Mouse (Mus musculus) stomach, postnatal 0 days (tissue): Measurements from ENCODE around the gene Fgf9. TPM values are rescaled to one million over a fixed set of nuclear protein-coding genes. Genes with fewer than 3 reads are reported as not detected.
A peak's percentile ranks its signal among the peaks of the same experiment; 100 is the strongest.

Experiments
- ATAC-seq: fragments of 200-750 bp; cut with Nextera tagmentation; 2 replicates; pipeline ENCODE4 v1.8.0; 2017; ENCODE audit not compliant: low FRiP score, low TSS enrichment
- DNase-seq: peaks from one replicate; pipeline ENCODE4 v3.0.0-alpha.2; 2016; ENCODE audit warnings: low spot score
- H3K27ac ChIP-seq: fragments of 300-500 bp; sonication (generic); replicated peaks from 2 replicates; pipeline ENCODE4 v1.5.1; 2014; ENCODE audit warnings: mild to moderate bottlenecking, control low read depth
- H3K27me3 ChIP-seq: fragments of 300-500 bp; sonication (generic); 2 replicates; pipeline ENCODE4 v1.6.1; 2014; ENCODE audit warnings: low read length; ENCODE audit not compliant: control insufficient read depth, insufficient read depth
- H3K36me3 ChIP-seq: fragments of 300-500 bp; sonication (generic); 2 replicates; pipeline ENCODE4 v1.6.1; 2014; ENCODE audit warnings: low read length, mixed read lengths; ENCODE audit not compliant: control insufficient read depth, insufficient read depth
- H3K4me1 ChIP-seq: fragments of 300-500 bp; sonication (generic); replicated peaks from 2 replicates; pipeline ENCODE4 v1.6.1; 2014; ENCODE audit warnings: antibody characterized with exemption; ENCODE audit not compliant: control insufficient read depth, insufficient read depth
- H3K4me2 ChIP-seq: fragments of 300-500 bp; sonication (generic); replicated peaks from 2 replicates; pipeline ENCODE4 v1.6.1; 2014; ENCODE audit warnings: low read depth, mild to moderate bottlenecking, control low read depth, moderate library complexity
- H3K4me3 ChIP-seq: fragments of 300-500 bp; sonication (generic); 2 replicates; pipeline ENCODE4 v1.5.1; 2014; ENCODE audit warnings: low read depth, low read length, control low read depth
- H3K9ac ChIP-seq: fragments of 300-500 bp; sonication (generic); 2 replicates; pipeline ENCODE4 v1.6.1; 2014; ENCODE audit warnings: mild to moderate bottlenecking, low read length, control low read depth, mixed read lengths
- H3K9me3 ChIP-seq: fragments of 300-500 bp; sonication (generic); 2 replicates; pipeline ENCODE4 v1.6.1; 2016; ENCODE audit warnings: low read length; ENCODE audit not compliant: control insufficient read depth
- CTCF ChIP-seq: IDR thresholded peaks from 2 replicates; pipeline ENCODE4 v1.5.1; 2016; ENCODE audit warnings: antibody characterized with exemption, low read depth, mild to moderate bottlenecking, moderate library complexity
- EP300 ChIP-seq: optimal IDR thresholded peaks from 2 replicates; pipeline ENCODE3; 2016; ENCODE audit warnings: antibody characterized with exemption
- WGBS: fragments of 180-500 bp; shearing (Covaris S2); extraction: QIAGEN DNeasy Blood & Tissue Kit; methylation state at CpG from one replicate; pipeline ENCODE4 v1.1.7; 2014; 5-methylcytosine and 5-hydroxymethylcytosine counted together
- polyA plus RNA-seq: library from polyadenylated mRNA; unstranded; fragments of >200 nt; fragmentation: Nextera tagmentation; extraction: Ambion mirVana; gene quantifications from 2 replicates; pipeline ENCODE4 v1.2.1, GENCODE M21; 2015

Gene Fgf9
- polyA plus RNA-seq, 1 experiment from 2014 or later: 5.9 TPM

DNA sequence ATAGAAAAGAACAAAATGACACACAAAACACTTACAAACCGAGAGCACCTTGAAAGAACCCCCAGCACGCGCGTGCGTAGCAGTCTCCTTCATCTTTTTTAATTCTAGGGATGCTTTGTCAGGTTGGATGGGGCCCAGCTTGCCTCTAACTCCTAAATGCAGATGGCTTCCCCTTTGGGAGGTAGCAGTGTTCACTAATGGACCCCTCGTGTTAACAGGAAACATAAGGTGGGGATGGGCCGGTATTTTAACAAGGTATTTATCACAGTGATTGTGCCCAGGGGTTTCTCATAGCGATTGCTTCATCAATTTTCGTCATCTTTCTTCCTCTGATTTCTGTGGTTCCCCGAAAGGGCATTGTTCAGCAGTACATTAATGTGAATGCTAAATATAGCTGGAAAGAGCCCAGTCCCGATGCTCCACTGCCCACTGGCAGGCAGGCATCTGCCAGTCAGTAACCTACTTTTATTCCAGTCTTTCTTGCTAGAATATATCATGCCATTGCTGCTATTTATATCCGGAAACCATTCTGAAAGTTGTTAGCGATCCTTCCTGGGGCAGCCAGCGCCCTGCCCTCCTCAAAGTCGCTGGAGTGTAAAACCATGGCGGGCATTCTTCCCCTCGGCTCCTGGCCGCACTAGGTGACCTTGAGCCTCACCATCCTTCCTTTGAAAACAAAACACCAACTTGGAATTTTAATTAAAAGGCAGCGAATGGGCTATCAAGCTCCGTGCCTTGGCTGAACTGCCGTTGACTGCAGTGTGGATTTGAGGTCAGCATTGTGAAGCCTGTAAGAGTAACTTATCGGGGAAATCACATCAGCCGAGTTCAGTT lies 79.5 kb downstream of the Fgf9 start:
- H3K9me3 ChIP-seq: no peaks in the 10 kb centered on the region
- H3K27me3 ChIP-seq: no peaks in the 10 kb centered on the region
- no peak for ATAC-seq
- H3K4me3 ChIP-seq: no peak overlapping the region
- no peaks in the 10 kb centered on the region for H3K36me3 ChIP-seq
- no peak overlapping the region for H3K4me2 ChIP-seq
- no peak overlapping the region for H3K27ac ChIP-seq
- no peak for DNase-seq
- WGBS: 79% methylated on average over 23 of the region's 23 CpGs
- no peak overlapping the region for H3K9ac ChIP-seq
- no peaks in the 10 kb centered on the region for H3K4me1 ChIP-seq
- TF ChIP-seq CTCF: no peak
- no peak for TF ChIP-seq EP300

GRCm38 (mm10) chr14:58150471-58150855 lies 80.1 kb downstream of the Fgf9 start:
- Histone ChIP-seq H3K27ac (no peak overlapping the region), H3K9ac (no peak overlapping the region), H3K27me3 (no peaks in the 10 kb centered on the region), H3K4me3 (no peak overlapping the region), H3K4me1 (no peaks in the 10 kb centered on the region), H3K36me3 (no peaks in the 10 kb centered on the region), H3K4me2 (no peak overlapping the region), H3K9me3 (no peaks in the 10 kb centered on the region)
- ATAC-seq (no peak), DNase-seq (no peak)
- WGBS: 91% methylated on average over 13 of the region's 13 CpGs
- TF ChIP-seq CTCF (no peak), EP300 (no peak)

DNA sequence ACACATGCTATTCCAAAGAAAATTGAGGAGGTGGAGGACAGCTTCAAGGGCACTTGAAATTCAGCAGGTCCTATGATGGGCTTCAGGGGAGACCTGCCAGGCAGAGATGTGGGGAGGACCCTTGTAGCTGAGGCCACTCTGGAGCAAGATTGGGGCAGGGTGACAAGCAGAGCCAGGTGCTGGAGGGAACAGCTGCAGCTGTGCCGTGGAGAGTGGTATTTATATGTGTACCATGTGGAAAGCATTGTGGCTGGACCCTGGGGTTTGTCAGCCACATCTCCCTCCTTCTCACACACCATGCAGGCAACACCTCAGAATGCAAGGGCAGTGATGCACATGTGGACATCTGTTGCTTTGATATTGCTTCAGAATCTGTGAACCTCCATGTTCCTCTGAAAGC lies 81.8 kb downstream of the Fgf9 start:
- WGBS: 20% methylated on average over 1 of the region's 1 CpGs
- H3K27ac ChIP-seq: no peak overlapping the region
- H3K4me2 ChIP-seq: no peak overlapping the region
- ATAC-seq (no peak), DNase-seq (no peak)
- H3K27me3 ChIP-seq: no peaks in the 10 kb centered on the region
- H3K4me1 ChIP-seq: no peaks in the 10 kb centered on the region
- no peaks in the 10 kb centered on the region for H3K36me3 ChIP-seq
- H3K9me3 ChIP-seq: no peaks in the 10 kb centered on the region
- no peak overlapping the region for H3K9ac ChIP-seq
- TF ChIP-seq CTCF (no peak), EP300 (no peak)
- H3K4me3 ChIP-seq: no peak overlapping the region

GRCm38 (mm10) chr14:58153470-58154416 lies 83.4 kb downstream of the Fgf9 start:
- whole genome bisulfite sequencing: 27% methylated on average over 15 of the region's 15 CpGs

DNA sequence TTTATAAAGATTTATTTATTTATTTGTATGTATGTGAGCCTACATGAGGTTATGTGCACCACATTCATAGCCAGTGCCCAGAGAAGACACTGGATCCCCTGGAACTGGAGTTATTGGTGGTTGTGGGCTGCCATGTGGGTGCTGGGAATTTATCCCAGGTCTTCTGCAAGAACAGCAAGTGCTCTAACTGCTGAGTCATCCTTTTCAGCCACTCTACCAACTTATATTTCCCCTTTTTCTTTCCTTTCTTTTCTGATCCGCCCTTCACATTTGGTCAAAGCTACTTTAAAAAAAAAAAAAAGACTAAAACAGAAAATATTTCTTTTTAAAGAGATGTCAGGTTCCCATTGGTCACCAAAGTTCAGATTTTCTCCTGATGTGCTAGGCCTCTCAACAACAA lies 90.3 kb downstream of the Fgf9 start:
- Histone ChIP-seq H3K4me3 (no peak overlapping the region), H3K36me3 (no peaks in the 10 kb centered on the region), H3K9me3 (no peaks in the 10 kb centered on the region), H3K27me3 (no peaks in the 10 kb centered on the region), H3K4me2 (no peak overlapping the region), H3K4me1 (no peaks in the 10 kb centered on the region), H3K9ac (no peak overlapping the region), H3K27ac (no peak overlapping the region)
- 92% methylated on average over 1 of the region's 1 CpGs for WGBS
- ATAC-seq (no peak), DNase-seq (no peak)
- TF ChIP-seq CTCF (no peak), EP300 (no peak)

More at GRCm38 (mm10) chr14:58153470-58154416, 83.4 kb downstream of the Fgf9 start:
- Histone ChIP-seq H3K36me3 (no peaks in the 10 kb centered on the region), H3K9me3 (no peaks in the 10 kb centered on the region), H3K27ac (no peak overlapping the region), H3K4me2 (peak overlapping the region; percentile 40; the same call in 1 of the 2 replicates), H3K27me3 (no peaks in the 10 kb centered on the region), H3K4me1 (no peaks in the 10 kb centered on the region), H3K4me3 (no peak overlapping the region), H3K9ac (no peak overlapping the region)
- DNase-seq (peak; percentile 33), ATAC-seq (peak; percentile 67)
- TF ChIP-seq CTCF: no peak
- no peak for TF ChIP-seq EP300

Other genes with a start within 250 kb of the Fgf9 start
- gene Ska3, start 244.4 kb upstream of the Fgf9 start, polyA plus RNA-seq: 6.0 and 7.4 TPM in 2 replicates
- gene Mrpl57, start 244.3 kb upstream of the Fgf9 start, polyA plus RNA-seq: 214 and 220 TPM in 2 replicates
- 46.0 and 48.6 TPM in 2 replicates for gene Zdhhc20, start 180.3 kb upstream of the Fgf9 start, polyA plus RNA-seq
- 71.8 and 76.4 TPM in 2 replicates for gene Micu2, start 71.3 kb upstream of the Fgf9 start, polyA plus RNA-seq